Mouse (Mus musculus) small intestine, adult 10 weeks (tissue): Measurements from ENCODE around the gene Gmcl1. TPM values are rescaled to one million over a fixed set of nuclear protein-coding genes. Genes with fewer than 3 reads are reported as not detected.

Experiments
- polyA plus RNA-seq: library from polyadenylated mRNA; stranded (reverse); fragments of 350-450 nt; fragmentation: Illumina TruSeq; extraction: RNeasy Lipid Tissue Mini Kit (QIAGEN cat#74804); gene quantifications from one replicate; pipeline ENCODE4 v1.2.3, GENCODE M21; 2014; ENCODE audit warnings: low replicate concordance

Gmcl1 gene
- polyA plus RNA-seq = 66.8 TPM

DNA sequence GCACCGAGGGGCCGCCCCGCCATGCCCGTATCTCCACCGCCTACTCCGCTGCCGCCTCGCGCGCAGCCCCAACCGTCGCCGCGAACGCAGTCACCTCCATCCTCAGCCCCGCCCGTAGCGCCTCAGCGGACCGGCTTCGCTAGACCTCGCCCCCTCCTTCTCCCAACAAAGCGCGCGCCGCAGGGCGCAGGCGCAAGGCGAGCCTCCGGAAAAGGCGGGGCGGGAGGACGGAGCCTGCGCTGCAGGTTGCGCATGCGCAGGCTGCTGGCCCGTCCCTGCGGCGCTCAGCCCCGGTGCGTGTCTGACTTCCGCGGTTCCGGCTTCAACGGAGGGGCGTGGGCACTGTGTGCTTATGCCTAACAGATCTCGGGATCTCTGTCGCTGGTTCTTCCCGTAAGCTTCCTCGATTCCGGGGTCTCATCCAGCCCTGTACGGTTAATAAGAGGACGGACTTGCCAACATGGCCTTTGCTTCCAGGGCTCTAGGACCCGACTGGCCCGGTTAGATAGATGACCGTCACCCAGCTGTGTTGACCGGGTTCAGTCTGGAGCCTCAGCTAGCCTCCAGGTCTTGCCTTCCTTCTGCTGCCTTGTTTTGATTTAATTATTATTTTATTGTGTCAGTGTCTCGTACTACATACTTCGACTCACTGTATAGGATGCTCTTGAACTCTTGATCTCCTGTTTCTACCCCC is at the start of gene Gmcl1:
Gmcl1 (minus strand) TSS at position 201 of the 694 bp plus-strand sequence.

DNA sequence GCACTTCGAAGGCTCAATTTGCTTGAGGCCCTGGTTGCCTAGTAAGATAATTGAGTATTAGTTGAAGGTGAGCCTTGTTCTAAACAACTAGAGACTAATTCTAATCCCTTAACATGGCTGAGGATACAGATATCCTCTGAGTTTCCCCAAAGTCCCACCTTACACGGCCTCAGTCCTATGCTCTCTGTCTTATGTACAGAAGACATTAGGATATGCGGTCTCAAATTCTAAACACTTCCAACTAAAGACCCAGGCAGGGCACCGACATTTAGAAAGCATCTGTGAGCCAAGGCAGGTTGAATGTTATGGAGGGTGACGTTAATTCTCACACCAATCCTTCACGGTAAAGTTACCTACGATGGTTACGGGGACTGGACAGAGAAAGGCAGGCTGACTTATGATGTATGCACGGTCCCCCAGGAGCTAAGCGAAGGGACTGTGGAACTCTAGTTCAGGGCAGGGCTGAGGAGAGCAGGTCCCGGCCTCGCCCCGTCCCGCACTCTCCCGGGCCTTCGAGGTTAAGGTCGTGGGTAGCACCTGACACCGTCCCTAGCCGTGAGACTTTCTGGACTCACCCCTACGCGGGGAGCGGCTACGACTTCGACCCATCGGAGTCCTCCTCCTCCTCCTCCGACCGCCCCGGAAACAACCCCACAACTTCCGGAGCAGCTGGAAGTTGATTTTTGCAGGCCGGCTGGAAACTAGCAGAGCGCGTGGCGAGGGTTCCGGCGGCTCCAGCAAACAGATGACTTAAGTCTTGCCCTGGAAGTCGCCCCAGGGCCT is 49.1 kb downstream of the Gmcl1 start, which contains the start of gene Snrnp27:
Snrnp27 (minus strand) TSS at position 651 of the 783 bp plus-strand sequence.

DNA sequence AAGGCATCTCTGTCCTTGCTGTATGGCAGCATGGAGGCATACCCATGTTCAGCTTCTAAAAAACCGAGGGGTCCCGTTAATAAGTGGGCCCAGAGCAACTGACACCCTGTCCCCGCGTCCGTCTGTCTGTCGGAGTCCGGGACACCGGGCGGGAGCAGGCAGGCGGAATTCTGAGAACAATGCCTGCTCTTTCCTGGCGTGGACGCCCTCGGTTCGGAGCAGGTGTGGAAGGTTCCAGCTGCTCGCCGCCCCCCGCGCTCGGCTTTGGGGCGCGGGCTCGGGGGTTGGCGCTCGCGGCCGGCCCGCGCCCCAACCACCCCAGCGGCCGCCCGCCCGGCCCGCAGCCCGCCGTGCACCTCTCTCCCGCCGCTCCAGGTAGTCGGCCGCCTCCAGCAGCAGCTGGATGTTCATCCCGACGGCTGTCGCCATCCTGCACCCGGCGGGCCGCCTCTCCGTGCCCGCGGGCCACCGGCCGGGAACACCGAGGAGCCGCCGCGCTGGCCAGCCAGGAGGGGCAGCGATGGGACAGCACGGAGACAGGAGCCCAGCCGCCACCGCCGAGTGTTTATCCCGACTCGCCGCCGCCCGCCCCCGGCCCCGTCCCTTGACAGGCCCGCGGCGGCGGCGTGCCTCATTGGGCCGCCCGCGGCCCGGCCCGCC is 64.5 kb downstream of the Gmcl1 start, which contains the start of gene Mxd1:
Mxd1 (minus strand) TSS at position 582 of the 660 bp plus-strand sequence.

Other genes with a start within 250 kb of the Gmcl1 start
- gene Pcbp1, start 207.1 kb downstream of the Gmcl1 start, polyA plus RNA-seq = 113 TPM
- gene Asprv1, start 105.2 kb downstream of the Gmcl1 start, polyA plus RNA-seq = not detected
- gene Mxd1, start 64.2 kb downstream of the Gmcl1 start, polyA plus RNA-seq = 155 TPM
- 93.1 TPM for gene Snrnp27, start 48.9 kb downstream of the Gmcl1 start, polyA plus RNA-seq
- 1,000 TPM for gene Anxa4, start 60.2 kb upstream of the Gmcl1 start, polyA plus RNA-seq
- gene Aak1, start 116.1 kb upstream of the Gmcl1 start, polyA plus RNA-seq = 9.4 TPM